15 mouse cellular contexts compared by ENCODE assay signal in the genomic region with DNA sequence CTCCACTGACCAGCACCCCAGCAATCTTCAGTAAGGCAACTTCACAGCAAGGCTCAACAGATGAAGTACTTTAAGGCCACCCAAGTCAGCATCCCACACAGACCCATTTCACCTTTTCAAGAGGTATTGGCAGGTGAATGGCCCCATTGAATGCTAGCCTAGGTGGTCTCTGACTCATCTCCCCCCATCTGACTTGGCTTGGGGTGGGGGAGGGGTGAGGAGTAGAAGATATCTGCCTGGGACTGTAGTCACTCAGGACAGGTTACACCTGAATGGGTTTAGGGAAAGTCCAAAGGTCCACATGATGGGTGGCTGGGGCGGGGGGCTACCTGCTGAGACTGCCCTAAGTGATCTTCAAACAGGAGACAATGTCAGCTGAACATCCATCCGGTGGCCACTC.
"Had no signal": no experiment of that assay in that cellular context is flagged by ENCODE, and none has a peak within 500 bp of the region (broad histone marks: within the 10 kb centered on the region; RNA-seq: fewer than 3 reads in every experiment).

No protein-coding gene starts in this region.

- H3K27me3 ChIP-seq: stomach, embryonic 15.5 days had no signal

- H3K9me3 ChIP-seq: stomach, embryonic 15.5 days had no signal

- DNase-seq: retina, postnatal 1 day; right cerebral cortex, adult 18-20 months; right cerebral cortex, postnatal 14 days; right cerebral cortex, postnatal 25 days; right cerebral cortex, postnatal 4 days; spleen, adult 18-20 months; thymus, adult 18-20 months; thymus, adult 2 months; thymus, postnatal 14 days; thymus, postnatal 25 days; thymus, postnatal 36 days; thymus, postnatal 4 days had no signal

- H3K4me3 ChIP-seq: neural tube, embryonic 15.5 days; stomach, embryonic 15.5 days had no signal

- H3K27ac ChIP-seq: neural tube, embryonic 15.5 days; stomach, embryonic 15.5 days; stomach, postnatal 0 days had no signal

- H3K36me3 ChIP-seq: neural tube, embryonic 15.5 days; stomach, embryonic 15.5 days had no signal

- H3K9ac ChIP-seq: neural tube, embryonic 15.5 days; stomach, embryonic 15.5 days had no signal
